Mouse (Mus musculus) MEL (cell line): ENCODE measurements around the gene Adnp.

Source experiments
- CTCF ChIP-seq, 3 experiments: IDR thresholded peaks in 2 of 3; conservative IDR thresholded peaks in 1 of 3; 2 replicates each; pipeline ENCODE4 v1.5.1; 2011 to 2012; ENCODE audit warnings: low read length in 3 of 3, low read depth in 2 of 3, mild to moderate bottlenecking in 2 of 3, improper control_type of control experiment in 1 of 3, inconsistent platforms in 1 of 3, mixed read lengths in 1 of 3, moderate library complexity in 1 of 3; ENCODE audit not compliant: control insufficient read depth in 1 of 3, insufficient read depth in 1 of 3, poor library complexity in 1 of 3, severe bottlenecking in 1 of 3
- EP300 ChIP-seq, 2 experiments: IDR thresholded peaks; 2 replicates each; pipeline ENCODE4 v1.6.1; 2011; ENCODE audit warnings: improper control_type of control experiment in 2 of 2, low read length in 2 of 2, low read depth in 1 of 2, mild to moderate bottlenecking in 1 of 2
- ETS1 ChIP-seq: IDR thresholded peaks from 2 replicates; pipeline ENCODE4 v1.6.1; 2012; ENCODE audit warnings: low read depth, mild to moderate bottlenecking, inconsistent platforms, low read length, improper control_type of control experiment, moderate library complexity
- POLR2A ChIP-seq, 2 experiments: IDR thresholded peaks; 2 replicates each; pipeline ENCODE4 v1.6.1; 2011 to 2012; ENCODE audit warnings: low read length in 2 of 2, mild to moderate bottlenecking in 2 of 2, control low read depth in 1 of 2, improper control_type of control experiment in 1 of 2, low read depth in 1 of 2, moderate library complexity in 1 of 2; ENCODE audit not compliant: control insufficient read depth in 1 of 2, insufficient read depth in 1 of 2, poor library complexity in 1 of 2
- POLR2AphosphoS2 ChIP-seq: IDR thresholded peaks from 2 replicates; pipeline ENCODE4 v1.6.1; 2011; ENCODE audit warnings: low read length, improper control_type of control experiment
- UBTF ChIP-seq: IDR thresholded peaks from 2 replicates; pipeline ENCODE4 v1.6.1; 2012; ENCODE audit warnings: low read depth, mild to moderate bottlenecking, inconsistent platforms, low read length, improper control_type of control experiment, moderate library complexity, borderline replicate concordance; ENCODE audit not compliant: insufficient read depth
- ZKSCAN1 ChIP-seq: IDR thresholded peaks from 2 replicates; pipeline ENCODE4 v1.6.1; 2012; ENCODE audit warnings: low read depth, mild to moderate bottlenecking, inconsistent platforms, low read length, improper control_type of control experiment, moderate library complexity

- TF ChIP-seq POLR2A (IDR thresholded peaks at IDR 0.05; ENCODE audit: control insufficient read depth in 1 of 2, insufficient read depth in 1 of 2, low read depth in 1 of 2, low read length in 2 of 2, poor library complexity in 1 of 2) = no peak
- TF ChIP-seq ZKSCAN1 = no peak
- no peak for TF ChIP-seq CTCF (IDR thresholded peaks at IDR 0.05 in 2 of 3, conservative IDR thresholded peaks at IDR 0.05 in 1 of 3; ENCODE audit: control insufficient read depth in 1 of 3, insufficient read depth in 1 of 3, low read depth in 2 of 3, low read length in 3 of 3, poor library complexity in 1 of 3, severe bottlenecking in 1 of 3)
- no peak for TF ChIP-seq EP300 (IDR thresholded peaks at IDR 0.05; ENCODE audit: low read depth in 1 of 2, low read length in 2 of 2)
- 0 out of 2 replicates have a peak, but pooled peaks have one; percentile 40 for TF ChIP-seq POLR2AphosphoS2
- TF ChIP-seq ETS1 = no peak
- no peak for TF ChIP-seq UBTF
These were observed 31.0 kb downstream of the Adnp start for GRCm38 (mm10) chr2:168175946-168176345.
